Mouse (Mus musculus) ES-E14 (cell line): Measurements from ENCODE around the gene Grb2. TPM values are rescaled to one million over a fixed set of nuclear protein-coding genes. Genes with fewer than 3 reads are reported as not detected.

Source experiments
- DNase-seq: peaks from one replicate; pipeline ENCODE4 v3.0.0-alpha.2; 2013; ENCODE audit warnings: low read depth, low spot score
- H3K27ac ChIP-seq: 2 replicates; pipeline ENCODE4 v1.5.1; 2012; ENCODE audit warnings: low read depth, mild to moderate bottlenecking, low read length, moderate library complexity, mixed read lengths; ENCODE audit not compliant: poor library complexity, insufficient read depth, severe bottlenecking
- H3K36me3 ChIP-seq: 2 replicates; pipeline ENCODE4 v1.6.1; 2012; ENCODE audit warnings: mild to moderate bottlenecking, low read length, moderate library complexity, mixed read lengths; ENCODE audit not compliant: control insufficient read depth, poor library complexity, insufficient read depth, severe bottlenecking
- H3K4me1 ChIP-seq, 2 experiments: fragments of 150-350 bp in 1 of 2; sonication (generic) in 1 of 2; 2 replicates each; pipeline ENCODE4 v1.6.1; 2012; ENCODE audit warnings: low read length in 2 of 2, mild to moderate bottlenecking in 1 of 2, mixed read lengths in 1 of 2; ENCODE audit not compliant: control insufficient read depth in 2 of 2, insufficient read depth in 2 of 2, poor library complexity in 1 of 2
- H3K4me3 ChIP-seq, 2 experiments: fragments of 150-350 bp in 1 of 2; sonication (generic) in 1 of 2; 2 replicates each; pipeline ENCODE4 v1.5.1; 2012; ENCODE audit warnings: low read length in 2 of 2, low read depth in 1 of 2, mild to moderate bottlenecking in 1 of 2, mixed read lengths in 1 of 2; ENCODE audit not compliant: insufficient read depth in 1 of 2, poor library complexity in 1 of 2, severe bottlenecking in 1 of 2
- H3K9ac ChIP-seq: 2 replicates; pipeline ENCODE4 v1.6.1; 2012; ENCODE audit warnings: low read depth, mild to moderate bottlenecking, low read length, mixed read lengths; ENCODE audit not compliant: poor library complexity, insufficient read depth, severe bottlenecking
- H3K9me3 ChIP-seq: fragments of 150-350 bp; sonication (generic); 2 replicates; pipeline ENCODE4 v1.6.1; 2012; ENCODE audit warnings: low read depth, mild to moderate bottlenecking, low read length; ENCODE audit not compliant: control insufficient read depth, insufficient read depth
- CHD2 ChIP-seq: IDR thresholded peaks from 2 replicates; pipeline ENCODE4 v1.6.1; 2014; ENCODE audit warnings: mild to moderate bottlenecking, low read depth, low read length, inconsistent platforms
- HCFC1 ChIP-seq: IDR thresholded peaks from 2 replicates; pipeline ENCODE4 v1.6.1; 2012; ENCODE audit warnings: low read length, inconsistent platforms, borderline replicate concordance; ENCODE audit not compliant: insufficient read depth
- MAFK ChIP-seq: IDR thresholded peaks from 2 replicates; pipeline ENCODE4 v1.6.1; 2014; ENCODE audit warnings: mild to moderate bottlenecking, low read depth, low read length, inconsistent platforms; ENCODE audit not compliant: insufficient read depth
- ZC3H11A ChIP-seq: IDR thresholded peaks from 2 replicates; pipeline ENCODE4 v1.6.1; 2012; ENCODE audit warnings: low read depth, mild to moderate bottlenecking, inconsistent platforms, low read length, borderline replicate concordance
- ZNF384 ChIP-seq: IDR thresholded peaks from 2 replicates; pipeline ENCODE4 v1.6.1; 2012; ENCODE audit warnings: low read depth, low read length, inconsistent platforms
- in situ Hi-C, 2 experiments: fragments of 600-800 bp; cut with MboI; formaldehyde crosslinking; loops; one replicate each; pipeline ENCODE4 v1.15.1; 2025; ENCODE audit warnings: low sequenced_read_pairs in 2 of 2, inconsistent platforms in 1 of 2; ENCODE audit not compliant: unreplicated experiment in 2 of 2
- total RNA-seq: library from RNA; depleted of rRNA; stranded (reverse); fragments of 300-350 nt; gene quantifications from 2 replicates; pipeline ENCODE4 v1.2.3, GENCODE M21; 2012

Gene Grb2
- total RNA-seq, 1 experiment, result 24.4 TPM

DNA sequence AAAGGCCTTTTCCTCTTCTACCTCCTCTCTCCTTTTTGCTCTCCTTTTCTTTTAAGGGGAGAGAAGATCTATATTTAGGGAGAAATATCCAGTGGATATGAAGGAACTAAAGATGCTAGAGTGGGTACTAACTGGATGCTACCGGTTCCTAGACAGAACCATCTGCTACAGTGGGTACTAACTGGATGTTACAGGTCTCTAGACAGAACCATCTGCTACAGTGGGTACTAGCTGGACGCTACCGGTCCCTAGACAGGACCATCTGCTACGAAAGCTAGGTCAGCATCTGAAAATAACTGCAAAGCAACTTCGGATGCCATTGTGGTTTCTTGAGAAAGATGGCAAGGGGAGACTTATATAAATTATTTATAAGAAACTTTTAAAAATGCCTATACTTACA is 41.4 kb upstream of the Grb2 start:
- TF ChIP-seq MAFK (no peak), HCFC1 (no peak), CHD2 (no peak), ZC3H11A (no peak), ZNF384 (no peak)
- in situ Hi-C loops, result no loop called here
- Histone ChIP-seq H3K4me3 (no peak overlapping the region), H3K4me1 (peaks cover 4% of the 10 kb centered on the region in 2 experiments; a peak in 3 of 4 replicates), H3K36me3 (no peaks in the 10 kb centered on the region), H3K9me3 (no peaks in the 10 kb centered on the region), H3K9ac (no peak overlapping the region), H3K27ac (no peak overlapping the region)
- no peak for DNase-seq

DNA sequence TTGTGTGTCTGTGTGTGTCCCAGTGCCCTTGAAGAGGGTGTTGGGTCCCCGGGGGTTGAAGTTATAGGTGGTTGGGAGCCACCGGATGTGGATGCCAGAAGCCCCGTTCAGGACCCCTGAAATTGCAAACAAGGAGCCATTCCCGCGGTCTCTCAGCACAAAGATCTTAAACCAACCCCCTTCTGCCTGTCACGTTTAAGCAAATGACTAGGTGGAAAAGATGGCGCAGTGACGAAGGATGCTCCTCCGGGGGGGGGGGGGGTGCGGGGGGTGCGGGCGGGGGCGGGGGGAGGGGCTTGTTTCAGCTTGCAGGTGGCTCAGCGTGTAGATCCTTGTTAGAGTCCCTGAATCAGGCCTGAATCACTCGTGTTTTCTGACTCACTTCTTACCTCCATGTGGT is 39.0 kb upstream of the Grb2 start:
- Histone ChIP-seq H3K9me3 (no peaks in the 10 kb centered on the region), H3K4me3 (no peak overlapping the region), H3K27ac (no peak overlapping the region), H3K36me3 (no peaks in the 10 kb centered on the region), H3K4me1 (peaks cover 4% of the 10 kb centered on the region in 2 experiments; a peak in 3 of 4 replicates), H3K9ac (no peak overlapping the region)
- in situ Hi-C loops, result no loop called here
- no peak for DNase-seq
- no peak for TF ChIP-seq CHD2
- no peak for TF ChIP-seq MAFK
- no peak for TF ChIP-seq ZNF384
- TF ChIP-seq ZC3H11A, result no peak
- no peak for TF ChIP-seq HCFC1

DNA sequence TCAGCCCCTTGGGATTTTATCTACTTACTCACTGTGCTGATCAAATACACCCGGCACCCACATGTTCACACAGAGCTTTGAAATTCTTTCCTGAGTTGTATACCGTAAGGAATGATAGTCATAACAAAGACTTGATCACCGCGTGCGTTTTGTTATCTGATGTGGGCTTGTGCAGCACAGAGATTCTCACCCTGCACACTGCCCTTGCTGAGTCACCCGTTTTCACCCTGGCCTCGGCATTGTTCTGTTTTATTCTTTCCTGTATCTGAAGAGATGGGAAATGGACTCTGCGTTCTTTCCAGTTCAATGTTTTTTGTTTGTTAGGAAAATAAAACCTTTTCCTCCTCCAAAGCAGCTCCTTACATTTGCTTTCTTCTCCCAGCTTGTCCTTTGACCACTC is 38.4 kb upstream of the Grb2 start:
- Histone ChIP-seq H3K27ac (no peak overlapping the region), H3K4me1 (peaks cover 4% of the 10 kb centered on the region in 2 experiments; a peak in 3 of 4 replicates), H3K4me3 (no peak overlapping the region), H3K9ac (no peak overlapping the region), H3K9me3 (no peaks in the 10 kb centered on the region), H3K36me3 (no peaks in the 10 kb centered on the region)
- TF ChIP-seq ZC3H11A (no peak), ZNF384 (no peak), MAFK (0 out of 2 replicates have a peak, but pooled peaks have one; percentile 40)
- DNase-seq, result no peak
- in situ Hi-C loops, result no loop called here

DNA sequence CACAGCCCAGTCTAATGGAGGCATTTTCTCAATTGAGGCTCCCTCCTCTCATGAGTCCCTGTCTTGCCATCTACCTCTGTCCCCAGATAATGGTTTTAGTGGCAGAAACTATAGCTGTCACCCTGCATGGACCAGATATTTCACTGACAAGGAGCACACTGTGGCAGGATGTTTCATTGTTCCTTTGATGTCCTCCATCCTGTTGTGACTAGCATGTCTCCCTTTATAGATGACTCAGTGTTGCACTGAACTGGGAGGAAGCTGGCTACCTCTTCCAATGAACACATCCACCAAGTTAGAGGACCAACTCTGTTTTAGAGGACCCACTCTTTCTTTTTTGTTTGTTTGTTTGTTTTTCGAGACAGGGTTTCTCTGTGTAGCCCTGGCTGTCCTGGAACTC is 37.7 kb upstream of the Grb2 start:
- in situ Hi-C loops, result no loop called here
- H3K4me1 ChIP-seq, result peaks cover 4% of the 10 kb centered on the region in 2 experiments; a peak in 3 of 4 replicates
- H3K27ac ChIP-seq, result no peak overlapping the region
- no peak for TF ChIP-seq ZC3H11A
- TF ChIP-seq MAFK, result no peak
- no peak for TF ChIP-seq ZNF384
- TF ChIP-seq CHD2, result no peak
- TF ChIP-seq HCFC1, result no peak
- H3K9ac ChIP-seq, result no peak overlapping the region
- no peak for DNase-seq
- no peaks in the 10 kb centered on the region for H3K36me3 ChIP-seq
- H3K9me3 ChIP-seq, result no peaks in the 10 kb centered on the region
- H3K4me3 ChIP-seq, result no peak overlapping the region

DNA sequence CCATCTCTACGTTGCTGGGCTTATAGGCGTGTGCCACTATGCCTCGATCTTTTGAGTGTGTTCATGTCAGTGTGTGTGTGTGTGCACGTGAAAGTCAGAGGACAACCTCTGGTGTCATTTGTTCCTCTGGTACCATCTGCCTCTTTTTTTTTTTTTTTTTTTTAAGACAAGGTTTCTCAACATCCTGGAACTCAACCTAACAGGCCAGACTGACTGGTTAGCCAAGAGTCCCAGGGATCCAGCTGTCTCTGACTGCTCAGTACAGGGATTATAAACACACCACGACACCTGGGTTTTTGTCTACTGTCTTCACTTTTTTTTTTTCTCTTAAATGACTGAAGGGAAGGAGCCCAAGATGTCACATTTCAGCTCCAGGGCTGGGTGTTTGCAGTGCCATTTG is 36.0 kb upstream of the Grb2 start:
- Histone ChIP-seq H3K36me3 (no peaks in the 10 kb centered on the region), H3K4me1 (peaks cover 4% of the 10 kb centered on the region in 2 experiments; a peak in 3 of 4 replicates), H3K9ac (no peak overlapping the region), H3K4me3 (no peak overlapping the region), H3K9me3 (no peaks in the 10 kb centered on the region), H3K27ac (no peak overlapping the region)
- in situ Hi-C loops, result no loop called here
- no peak for DNase-seq
- TF ChIP-seq ZC3H11A (no peak), ZNF384 (no peak), CHD2 (no peak), MAFK (no peak), HCFC1 (no peak)
